Mouse (Mus musculus): ENCODE data around the gene Ugt8a.

DNA sequence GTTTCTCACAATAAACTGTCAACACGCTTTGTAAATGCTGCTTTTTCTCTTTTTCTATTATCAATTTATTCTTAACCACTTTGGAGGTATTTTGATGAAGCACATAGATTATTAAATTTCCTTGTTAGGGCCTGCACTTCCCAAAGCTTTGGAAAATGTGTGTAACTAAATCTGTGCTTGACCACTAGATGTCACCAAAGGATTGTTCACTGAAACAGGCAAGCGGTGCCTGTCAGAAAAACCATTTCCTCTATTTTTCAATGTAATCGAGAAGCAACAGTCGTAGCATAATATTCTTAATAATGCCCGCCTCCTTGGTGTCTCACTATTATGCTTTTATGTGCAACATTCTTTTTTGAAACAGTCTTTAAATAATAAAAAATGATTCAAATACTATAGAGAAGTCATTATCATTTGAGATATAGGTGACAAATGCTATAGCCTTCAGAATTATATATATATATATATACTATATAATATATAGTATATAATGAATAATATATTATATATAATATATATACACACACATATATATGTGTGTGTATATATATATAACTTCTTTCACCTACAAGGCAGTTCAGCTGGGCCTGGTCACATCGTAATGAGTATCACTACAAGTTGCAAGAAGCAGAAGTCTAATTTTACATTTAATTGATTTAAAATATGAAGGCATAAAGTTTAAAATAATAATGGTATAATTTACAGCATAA, 89.1 kb downstream of the Ugt8a start:
- peak; percentile 55 for TF ChIP-seq CTCF (conservative IDR thresholded peaks at IDR 0.05; ENCODE audit: low read length)
- no peak for TF ChIP-seq POU5F1 (IDR thresholded peaks at IDR 0.05; ENCODE audit: borderline replicate concordance, low read length)
- TF ChIP-seq NANOG (IDR thresholded peaks at IDR 0.05; ENCODE audit: borderline replicate concordance, low read length) = no peak
